Mouse (Mus musculus) liver, embryonic 13.5 days (tissue): ENCODE results near the gene Gjc2. TPM values are rescaled to one million over a fixed set of nuclear protein-coding genes. Genes with fewer than 3 reads are reported as not detected.
A peak's percentile ranks its signal among the peaks of the same experiment; 100 is the strongest.

Experiments
- ATAC-seq: fragments of 200-750 bp; cut with Nextera tagmentation; 2 replicates; pipeline ENCODE4 v1.8.0; 2017; ENCODE audit warnings: low read depth, mild to moderate bottlenecking, moderate number of reproducible peaks, moderate library complexity
- DNase-seq: peaks from one replicate; pipeline ENCODE4 v3.0.0; 2022
- H3K27ac ChIP-seq: fragments of 300-500 bp; sonication (generic); 2 replicates; pipeline ENCODE4 v1.5.1; 2015; ENCODE audit warnings: moderate library complexity, mild to moderate bottlenecking, inconsistent platforms
- H3K27me3 ChIP-seq: fragments of 300-500 bp; sonication (generic); 2 replicates; pipeline ENCODE4 v1.6.1; 2015; ENCODE audit warnings: mild to moderate bottlenecking, inconsistent platforms
- H3K36me3 ChIP-seq: fragments of 300-500 bp; sonication (generic); 2 replicates; pipeline ENCODE4 v1.6.1; 2015; ENCODE audit warnings: mild to moderate bottlenecking, inconsistent platforms
- H3K4me1 ChIP-seq: fragments of 300-500 bp; sonication (generic); replicated peaks from 2 replicates; pipeline ENCODE4 v1.6.1; 2015; ENCODE audit warnings: inconsistent platforms
- H3K4me2 ChIP-seq: fragments of 300-500 bp; sonication (generic); 2 replicates; pipeline ENCODE4 v1.6.1; 2015; ENCODE audit warnings: inconsistent platforms, mild to moderate bottlenecking, moderate library complexity
- H3K4me3 ChIP-seq: fragments of 300-500 bp; sonication (generic); replicated peaks from 2 replicates; pipeline ENCODE4 v1.5.1; 2015; ENCODE audit warnings: mild to moderate bottlenecking, inconsistent platforms
- H3K9ac ChIP-seq: fragments of 300-500 bp; sonication (generic); 2 replicates; pipeline ENCODE4 v1.6.1; 2015; ENCODE audit warnings: mild to moderate bottlenecking, inconsistent platforms
- H3K9me3 ChIP-seq: fragments of 300-500 bp; sonication (generic); replicated peaks from 2 replicates; pipeline ENCODE4 v1.6.1; 2016; ENCODE audit warnings: inconsistent platforms
- WGBS: fragments of 180-500 bp; shearing (Covaris S2); methylation state at CpG from one replicate; pipeline ENCODE4 v1.1.7; 2015; ENCODE audit not compliant: insufficient replicate concordance; 5-methylcytosine and 5-hydroxymethylcytosine counted together
- polyA plus RNA-seq: library from polyadenylated mRNA; unstranded; fragments of >200 nt; fragmentation: Nextera tagmentation; extraction: Ambion mirVana; gene quantifications from 2 replicates; pipeline ENCODE4 v1.2.1, GENCODE M21; 2015

The Gjc2 gene
- polyA plus RNA-seq, 1 experiment from 2014 or later, result 0.07 TPM

GRCm38 (mm10) chr11:59208153-59208831 lies 25.3 kb upstream of the Gjc2 start, which contains the start of gene 2310033P09Rik:
2310033P09Rik (plus strand) TSS chr11:59208321.
- peak; percentile 81 for ATAC-seq
- under 1% methylated on average over 65 of the region's 67 CpGs for WGBS
- Histone ChIP-seq H3K4me2 (peak within 1 kb of the TSS; percentile 95), H3K4me3 (peak within 1 kb of the TSS; percentile 94), H3K27ac (peak within 1 kb of the TSS; percentile 95), H3K9ac (peak within 1 kb of the TSS; percentile 94), H3K27me3 (no peaks in the 10 kb centered on the region), H3K9me3 (no peaks in the 10 kb centered on the region), H3K36me3 (peaks cover 74% of the 10 kb centered on the region), H3K4me1 (peaks cover 49% of the 10 kb centered on the region)
- peak; percentile 94 for DNase-seq

GRCm38 (mm10) chr11:59202081-59202995 lies 19.3 kb upstream of the Gjc2 start, which contains the start of gene Mrpl55:
Mrpl55 (plus strand) TSS chr11:59202486.
- Histone ChIP-seq H3K9me3 (no peaks in the 10 kb centered on the region), H3K36me3 (peaks cover 47% of the 10 kb centered on the region), H3K9ac (peak within 1 kb of the TSS; percentile 90), H3K4me1 (peaks cover 38% of the 10 kb centered on the region), H3K27me3 (no peaks in the 10 kb centered on the region), H3K4me3 (peak within 1 kb of the TSS; percentile 92), H3K27ac (peak within 1 kb of the TSS; percentile 79), H3K4me2 (peak within 1 kb of the TSS; percentile 89)
- ATAC-seq, result peak; percentile 91
- under 1% methylated on average over 63 of the region's 63 CpGs for WGBS
- DNase-seq, result peak; percentile 94

- H3K9me3 ChIP-seq, result no peaks in the 10 kb centered on the region
- H3K27me3 ChIP-seq, result no peaks in the 10 kb centered on the region
- DNase-seq (no peak), ATAC-seq (peak; percentile 4; the same call in 1 of the 2 replicates)
- WGBS, result 10% methylated on average over 16 of the region's 16 CpGs
- peak overlapping the region; percentile 89 for H3K4me2 ChIP-seq
- peak overlapping the region; percentile 92 for H3K4me3 ChIP-seq
- peak overlapping the region; percentile 79 for H3K27ac ChIP-seq
- peak overlapping the region; percentile 90 for H3K9ac ChIP-seq
- H3K4me1 ChIP-seq, result peaks cover 37% of the 10 kb centered on the region
- peaks cover 43% of the 10 kb centered on the region for H3K36me3 ChIP-seq
Observed at GRCm38 (mm10) chr11:59201216-59202002, 18.4 kb upstream of the Gjc2 start.

- Histone ChIP-seq H3K9me3 (no peaks in the 10 kb centered on the region), H3K4me3 (no peak overlapping the region), H3K4me1 (peaks cover 31% of the 10 kb centered on the region), H3K27me3 (no peaks in the 10 kb centered on the region), H3K27ac (no peak overlapping the region), H3K36me3 (peaks cover 17% of the 10 kb centered on the region; the same call in 1 of the 2 replicates), H3K4me2 (no peak overlapping the region), H3K9ac (no peak overlapping the region)
- no peak for ATAC-seq
- DNase-seq, result no peak
Observed at GRCm38 (mm10) chr11:59196230-59196629, 13.2 kb upstream of the Gjc2 start.

GRCm38 (mm10) chr11:59192059-59192386 lies 9.0 kb upstream of the Gjc2 start, which contains the start of gene Guk1:
Guk1 (minus strand) TSS chr11:59192212.
- DNase-seq (no peak), ATAC-seq (no peak; the same call in 1 of the 2 replicates)
- peak within 1 kb of the TSS; percentile 85 for H3K9ac ChIP-seq
- no peaks in the 10 kb centered on the region for H3K27me3 ChIP-seq
- peaks cover 40% of the 10 kb centered on the region for H3K4me1 ChIP-seq
- 5% methylated on average over 16 of the region's 16 CpGs for WGBS
- peak within 1 kb of the TSS; percentile 78 for H3K4me3 ChIP-seq
- peak within 1 kb of the TSS; percentile 96 for H3K4me2 ChIP-seq
- peak within 1 kb of the TSS; percentile 97 for H3K27ac ChIP-seq
- 0 out of 2 replicates have a peak, but pooled peaks cover 3% of the 10 kb centered on the region for H3K36me3 ChIP-seq
- no peaks in the 10 kb centered on the region for H3K9me3 ChIP-seq

- peak overlapping the region; percentile 97 for H3K27ac ChIP-seq
- H3K4me1 ChIP-seq, result peaks cover 41% of the 10 kb centered on the region
- DNase-seq (peak; percentile 90), ATAC-seq (peak; percentile 94)
- under 1% methylated on average over 59 of the region's 59 CpGs for WGBS
- H3K9ac ChIP-seq, result peak overlapping the region; percentile 85
- peak overlapping the region; percentile 96 for H3K4me2 ChIP-seq
- peaks cover 7% of the 10 kb centered on the region for H3K36me3 ChIP-seq
- H3K27me3 ChIP-seq, result no peaks in the 10 kb centered on the region
- H3K4me3 ChIP-seq, result peak overlapping the region; percentile 78
- H3K9me3 ChIP-seq, result no peaks in the 10 kb centered on the region
Observed at GRCm38 (mm10) chr11:59191231-59192058, 8.4 kb upstream of the Gjc2 start.

GRCm38 (mm10) chr11:59187706-59188105 lies 4.7 kb upstream of the Gjc2 start:
- Histone ChIP-seq H3K36me3 (peaks cover 37% of the 10 kb centered on the region), H3K27me3 (no peaks in the 10 kb centered on the region), H3K4me3 (no peak overlapping the region), H3K4me1 (peaks cover 57% of the 10 kb centered on the region), H3K4me2 (no peak overlapping the region), H3K27ac (0 out of 2 replicates have a peak overlapping the region, but pooled peaks have one; percentile 13), H3K9me3 (no peaks in the 10 kb centered on the region), H3K9ac (no peak overlapping the region)
- WGBS, result 67% methylated on average over 6 of the region's 6 CpGs
- ATAC-seq, result no peak
- DNase-seq, result no peak

GRCm38 (mm10) chr11:59185490-59185889 lies 2.5 kb upstream of the Gjc2 start:
- ATAC-seq (no peak), DNase-seq (no peak)
- WGBS, result 77% methylated on average over 5 of the region's 5 CpGs
- Histone ChIP-seq H3K27ac (peak overlapping the region; percentile 6; the same call in 1 of the 2 replicates), H3K4me3 (no peak overlapping the region), H3K4me2 (no peak overlapping the region), H3K9ac (no peak overlapping the region), H3K27me3 (peaks cover 2% of the 10 kb centered on the region; the same call in 1 of the 2 replicates), H3K4me1 (peaks cover 52% of the 10 kb centered on the region), H3K9me3 (no peaks in the 10 kb centered on the region), H3K36me3 (peaks cover 41% of the 10 kb centered on the region)

- peaks cover 41% of the 10 kb centered on the region for H3K4me1 ChIP-seq
- H3K9ac ChIP-seq, result peak overlapping the region; percentile 52
- H3K36me3 ChIP-seq, result peaks cover 41% of the 10 kb centered on the region
- peak; percentile 69 for ATAC-seq
- no peak overlapping the region for H3K4me3 ChIP-seq
- DNase-seq, result peak; percentile 46
- peak overlapping the region; percentile 72 for H3K27ac ChIP-seq
- no peak overlapping the region for H3K4me2 ChIP-seq
- H3K9me3 ChIP-seq, result no peaks in the 10 kb centered on the region
- H3K27me3 ChIP-seq, result peaks cover 19% of the 10 kb centered on the region
- 11% methylated on average over 3 of the region's 3 CpGs for WGBS
Observed at GRCm38 (mm10) chr11:59183821-59184220, 808 bp upstream of the Gjc2 start.

- Histone ChIP-seq H3K9ac (no peak overlapping the region), H3K4me3 (0 out of 2 replicates have a peak overlapping the region, but pooled peaks have one; percentile 1), H3K27me3 (peaks cover 87% of the 10 kb centered on the region), H3K9me3 (no peaks in the 10 kb centered on the region), H3K4me1 (peaks cover 13% of the 10 kb centered on the region; the same call in 1 of the 2 replicates), H3K4me2 (no peak overlapping the region), H3K36me3 (no peaks in the 10 kb centered on the region), H3K27ac (no peak overlapping the region)
- DNase-seq (no peak), ATAC-seq (no peak)
- WGBS, result 10% methylated on average over 34 of the region's 34 CpGs
Observed at GRCm38 (mm10) chr11:59176921-59177320, 6.1 kb downstream of the Gjc2 start.
